Mouse (Mus musculus): ENCODE data around the gene Dbi.

The Dbi gene

DNA sequence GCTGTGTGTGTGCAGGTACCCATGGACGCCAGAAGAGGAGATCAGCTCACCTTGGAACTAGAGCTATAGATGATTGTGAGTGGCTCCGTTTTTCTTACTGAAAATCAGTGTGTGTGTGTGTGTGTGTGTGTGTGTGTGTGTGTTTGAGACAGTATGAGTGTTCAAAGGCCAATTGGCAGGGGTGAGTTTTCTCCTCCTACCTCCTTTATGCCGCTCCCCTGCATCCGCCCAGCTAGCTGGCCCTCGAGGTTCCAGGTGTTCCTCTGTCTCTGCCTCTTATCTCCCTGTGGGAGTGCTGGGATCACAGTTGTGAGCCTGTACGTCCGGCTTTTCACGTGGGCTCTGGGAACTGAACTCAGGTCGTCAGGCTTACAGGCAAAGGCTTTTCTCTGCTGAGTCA lies 5.4 kb upstream of the Dbi start:
- POLR2A ChIA-PET, result interaction anchor here in 2 of 4 experiments (0.7 to 1.2 kb wide), 2 partner anchors 15 to 257 kb away, joined by 3 to 6 read pairs; no protein-coding TSS in a partner anchor

GRCm38 (mm10) chr1:120125471-120125870 lies 4.6 kb upstream of the Dbi start:
- POLR2A ChIA-PET, result interaction anchor here in 1 of 4 experiments (1.1 to 1.7 kb wide), 2 partner anchors 21 to 47 kb away, joined by 3 to 5 read pairs; no protein-coding TSS in a partner anchor
- CTCF ChIA-PET, result interaction anchor here in 3 of 4 experiments (0.5 to 0.9 kb wide), 5 partner anchors 9 to 667 kb away, joined by 3 to 6 read pairs (median 3); no protein-coding TSS in a partner anchor

More for the DNA sequence above, 5.4 kb upstream of the Dbi start:
- CTCF ChIA-PET, result interaction anchor here in 2 of 4 experiments (0.6 kb wide), 3 partner anchors 18 to 668 kb away, joined by 4 to 6 read pairs (median 5); no protein-coding TSS in a partner anchor

DNA sequence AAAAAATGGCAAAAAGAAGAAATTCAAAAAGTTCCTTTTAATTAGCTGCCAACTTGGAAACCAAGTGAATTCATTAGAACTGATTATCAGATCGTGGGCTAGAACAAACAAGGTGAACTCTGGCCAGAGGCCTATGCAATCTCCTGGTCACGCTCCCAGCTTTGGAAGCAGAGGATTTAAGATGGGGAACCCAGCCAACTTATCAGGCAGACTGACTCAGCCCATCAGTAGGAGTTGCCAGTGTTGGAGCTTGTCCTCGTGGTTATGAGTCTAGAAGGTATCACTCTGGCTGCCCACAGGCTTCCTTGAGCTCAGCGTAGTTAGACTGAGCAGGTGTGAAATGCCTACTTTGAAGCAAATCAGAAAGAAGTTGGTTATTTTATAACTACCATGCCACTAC lies 4.0 kb upstream of the Dbi start:
- ChIA-PET POLR2A (interaction anchor here in 2 of 4 experiments (0.6 to 1.7 kb wide), 4 partner anchors 22 to 667 kb away, joined by 3 to 5 read pairs (median 4); partner anchors contain the start of gene Tmem185b (in 1 of the 2)), CTCF (interaction anchor here in 3 of 4 experiments (0.5 to 0.9 kb wide), 6 partner anchors 8 to 667 kb away, joined by 3 to 6 read pairs (median 3); no protein-coding TSS in a partner anchor)

- ChIA-PET POLR2A (interaction anchor here in 3 of 4 experiments (0.6 to 1.9 kb wide), 6 partner anchors 11 to 425 kb away, joined by 3 to 6 read pairs (median 4); no protein-coding TSS in a partner anchor), CTCF (interaction anchor here in 2 of 4 experiments (0.7 to 1.6 kb wide), 2 partner anchors 33 to 1145 kb away, joined by 3 to 6 read pairs; no protein-coding TSS in a partner anchor)
These were observed 1.9 kb upstream of the Dbi start for GRCm38 (mm10) chr1:120122634-120123383.

DNA sequence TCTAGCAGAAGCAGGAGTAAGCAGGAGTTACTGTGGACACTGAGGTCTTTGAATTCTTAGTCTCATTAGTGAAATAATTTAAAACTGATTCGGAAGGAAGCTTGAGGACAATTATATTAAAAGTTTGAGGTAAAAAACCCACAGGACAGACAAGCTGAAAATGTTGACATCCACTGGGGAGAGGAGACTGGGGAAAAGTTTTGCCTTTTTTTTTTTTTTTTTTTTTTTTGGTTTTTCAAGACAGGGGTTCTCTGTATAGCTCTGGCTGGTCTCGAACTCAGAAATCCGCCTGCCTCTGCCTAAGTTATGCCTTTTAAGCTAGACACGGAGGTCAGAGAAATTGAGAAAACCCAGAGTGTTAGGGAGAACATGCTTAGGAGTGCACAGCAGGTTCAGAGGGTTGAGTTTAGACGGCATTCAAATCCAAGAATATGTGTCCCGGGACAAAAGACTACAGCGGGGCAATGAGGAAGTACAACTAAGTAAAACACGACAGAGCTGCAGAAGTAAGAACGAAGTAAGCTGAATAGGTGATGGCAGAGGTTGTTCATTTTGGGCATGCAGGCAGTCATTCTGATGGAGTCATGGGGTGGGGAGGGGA lies 1.2 kb upstream of the Dbi start:
- ChIA-PET POLR2A (interaction anchor here in 3 of 4 experiments (0.6 to 1.9 kb wide), 8 partner anchors 10 to 426 kb away, joined by 3 to 6 read pairs (median 3); no protein-coding TSS in a partner anchor), CTCF (interaction anchor here (0.6 to 1.6 kb wide), 6 partner anchors 27 to 1385 kb away, joined by 3 to 18 read pairs (median 4); partner anchors contain the start of gene Tmem177 (in 1 of the 4))

DNA sequence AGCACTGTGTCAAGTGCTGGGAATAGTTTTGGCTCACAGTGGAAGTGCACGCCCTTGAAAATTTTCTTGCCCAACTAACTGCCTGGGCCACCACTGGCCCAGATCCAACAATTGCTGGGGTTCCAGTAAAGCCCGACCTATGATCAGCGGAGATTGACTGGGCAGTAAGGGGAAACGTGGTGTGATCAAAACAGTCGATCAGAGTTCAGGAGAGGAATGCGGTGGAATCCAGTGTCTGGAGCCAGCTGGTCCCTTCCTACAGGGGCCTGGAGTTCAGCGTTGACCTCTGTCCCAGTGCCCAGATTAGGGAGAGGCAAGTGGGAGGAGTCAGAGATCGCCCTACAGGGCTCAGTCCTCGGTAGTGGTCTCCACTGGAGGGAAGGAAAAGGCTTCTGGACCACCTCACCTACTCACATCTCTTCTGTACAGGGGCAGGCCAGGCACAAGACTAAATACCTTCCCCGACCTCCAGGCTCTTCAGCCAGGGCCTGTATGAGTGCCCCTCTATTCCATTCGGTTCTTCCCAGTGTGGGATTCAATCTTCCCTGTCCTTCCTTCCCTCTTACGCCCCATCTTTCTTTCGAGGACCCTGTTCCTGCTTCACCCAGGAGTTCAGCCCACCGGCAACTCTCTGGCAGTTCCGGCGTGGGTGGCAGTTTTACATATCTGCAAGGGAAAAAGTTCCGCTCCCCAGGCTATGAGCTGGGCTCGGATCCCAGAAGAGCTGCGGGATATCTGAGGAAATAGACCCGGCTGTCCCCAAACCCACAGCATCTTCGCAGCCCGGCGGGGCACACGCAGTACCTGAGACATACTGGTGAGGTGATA lies 523 bp downstream of the Dbi start:
- POLR2A ChIA-PET, result interaction anchor here (0.5 to 2.3 kb wide), 52 partner anchors 9 to 1661 kb away, joined by 3 to 13 read pairs (median 4); partner anchors contain the start of genes Tmem37 (in 2 of the 4), Epb41l5 (in 1 of the 4), Tmem177 (in 1 of the 4) and Tmem185b (in 1 of the 4)

GRCm38 (mm10) chr1:120119389-120119788 lies 1.5 kb downstream of the Dbi start:
- POLR2A ChIA-PET, result interaction anchor here in 3 of 4 experiments (0.6 to 2.3 kb wide), 5 partner anchors 8 to 45 kb away, joined by 3 to 13 read pairs (median 3); partner anchors contain the start of gene Tmem37 (in 1 of the 3)
- CTCF ChIA-PET, result no interaction called here

More for the DNA sequence above, 523 bp downstream of the Dbi start:
- CTCF ChIA-PET, result interaction anchor here in 3 of 4 experiments (0.6 to 1.6 kb wide), 15 partner anchors 15 to 265 kb away, joined by 3 to 8 read pairs (median 4); partner anchors contain the start of gene C1ql2 (in 1 of the 3)

DNA sequence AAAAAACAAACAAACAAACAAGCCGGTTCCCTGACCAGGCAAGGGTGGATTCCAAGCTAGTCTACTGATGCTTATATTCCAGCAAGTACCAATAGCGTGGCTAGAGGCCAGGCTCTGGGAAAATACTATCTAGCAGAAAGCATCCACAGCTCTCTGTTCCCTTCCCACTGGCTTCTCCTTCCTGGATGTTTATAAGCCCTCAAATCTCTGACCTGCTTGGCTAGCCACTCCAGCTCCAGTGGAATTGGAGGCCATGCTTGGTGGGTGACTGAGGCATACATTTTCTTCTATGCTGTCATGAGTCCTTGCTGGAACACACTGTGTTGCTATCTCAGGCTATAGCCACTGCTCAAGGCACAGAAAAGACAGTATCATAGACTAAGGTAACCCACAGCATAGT lies 2.0 kb downstream of the Dbi start:
- ChIA-PET POLR2A (interaction anchor here in 3 of 4 experiments (0.6 to 2.0 kb wide), 5 partner anchors 29 to 126 kb away, joined by 3 to 5 read pairs (median 3); partner anchors contain the start of gene Tmem37 (in 1 of the 3)), CTCF (interaction anchor here in 1 of 4 experiments (0.7 kb wide), 1 partner anchor 21 kb away, joined by 3 read pairs; no protein-coding TSS in a partner anchor)

GRCm38 (mm10) chr1:120116106-120116505 lies 4.8 kb downstream of the Dbi start:
- ChIA-PET POLR2A (interaction anchor here in 1 of 4 experiments (0.7 to 1.5 kb wide), 2 partner anchors 14 to 431 kb away, joined by 4 to 5 read pairs; no protein-coding TSS in a partner anchor), CTCF (interaction anchor here in 2 of 4 experiments (0.7 to 1.4 kb wide), 4 partner anchors 9 to 1097 kb away, joined by 3 to 5 read pairs (median 3); no protein-coding TSS in a partner anchor)

DNA sequence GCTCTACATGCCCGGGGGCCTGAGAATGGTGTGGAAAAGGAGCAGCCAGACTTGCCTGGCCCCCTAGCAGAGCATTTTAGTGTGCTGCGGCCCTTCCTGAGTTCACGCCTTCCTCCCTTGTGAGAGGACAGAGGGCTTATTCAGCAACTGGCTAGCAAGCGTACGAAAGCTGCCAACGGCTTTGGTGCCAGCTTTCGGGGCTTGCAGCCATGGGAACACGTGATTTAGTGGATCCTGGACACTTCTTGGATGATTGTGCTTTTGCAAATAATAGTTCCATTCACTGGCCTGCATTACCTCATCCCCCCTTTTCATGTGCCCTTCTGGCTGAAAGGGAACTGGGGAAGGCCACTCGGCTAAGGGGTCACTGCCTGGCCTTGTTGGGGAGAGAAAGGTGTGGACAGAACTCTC lies 5.2 kb downstream of the Dbi start:
- ChIA-PET CTCF (interaction anchor here in 2 of 4 experiments (0.8 to 1.4 kb wide), 2 partner anchors 18 to 22 kb away, joined by 3 to 5 read pairs; no protein-coding TSS in a partner anchor), POLR2A (interaction anchor here in 1 of 4 experiments (0.7 to 1.5 kb wide), 3 partner anchors 10 to 431 kb away, joined by 4 to 5 read pairs (median 4); no protein-coding TSS in a partner anchor)

DNA sequence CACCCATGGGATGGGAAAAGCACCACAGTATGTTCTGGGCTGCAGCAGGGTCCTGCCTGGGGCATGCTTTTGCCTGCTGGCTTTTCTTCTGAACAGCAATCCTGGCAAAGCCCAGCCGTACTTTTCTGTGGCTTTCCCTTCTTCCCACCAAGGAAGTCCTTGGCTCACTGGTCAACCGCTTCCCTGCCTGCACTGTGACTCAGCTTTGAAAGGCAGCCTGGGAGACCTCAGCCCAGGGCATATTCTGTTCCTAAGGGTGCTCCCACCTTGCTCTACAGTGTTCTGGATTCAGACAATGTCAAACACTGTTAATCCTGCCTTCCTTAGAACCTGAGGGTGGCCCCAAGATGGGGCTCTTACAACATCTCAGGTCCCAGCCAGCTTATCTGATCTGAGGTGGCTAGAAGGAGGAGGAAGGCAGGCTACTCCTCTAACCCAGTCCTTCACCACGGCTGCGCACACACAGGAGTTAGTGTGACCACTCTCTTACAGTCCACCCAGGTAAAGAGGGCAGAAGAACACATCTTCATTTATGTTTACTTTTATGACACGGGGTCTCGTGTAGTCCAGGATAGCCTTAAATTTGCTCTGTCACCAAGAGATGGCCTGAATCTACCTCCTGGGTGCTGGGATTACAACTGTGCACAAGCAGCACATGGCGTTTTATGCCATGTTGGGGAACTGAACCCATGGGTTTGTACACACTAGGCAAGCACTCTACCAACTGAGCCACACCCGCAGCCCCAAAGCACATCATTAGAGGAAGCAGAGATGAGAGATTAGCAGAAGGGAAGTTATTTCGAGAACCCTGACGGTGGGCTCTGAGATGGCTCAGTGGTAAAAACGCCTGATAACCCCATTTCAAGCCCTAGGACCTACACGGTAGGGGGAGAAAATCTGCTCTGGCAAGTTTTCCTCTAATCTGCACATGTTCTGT lies 8.4 kb downstream of the Dbi start:
- POLR2A ChIA-PET, result interaction anchor here in 3 of 4 experiments (0.5 to 2.1 kb wide), 7 partner anchors 8 to 1004 kb away, joined by 3 to 13 read pairs (median 3); partner anchors contain the start of genes 3110009E18Rik (in 2 of the 3) and Dbi (in 2 of the 3)

GRCm38 (mm10) chr1:120111766-120112165 lies 9.1 kb downstream of the Dbi start:
- ChIA-PET CTCF (interaction anchor here (0.6 to 2.0 kb wide), 7 partner anchors 18 to 376 kb away, joined by 3 to 5 read pairs (median 4); no protein-coding TSS in a partner anchor), POLR2A (interaction anchor here in 3 of 4 experiments (0.5 to 2.1 kb wide), 8 partner anchors 8 to 1003 kb away, joined by 3 to 13 read pairs (median 3); partner anchors contain the start of genes 3110009E18Rik (in 2 of the 3) and Dbi (in 2 of the 3))

More for the DNA sequence above, 8.4 kb downstream of the Dbi start:
- CTCF ChIA-PET, result interaction anchor here in 3 of 4 experiments (0.6 to 2.0 kb wide), 5 partner anchors 19 to 84 kb away, joined by 3 to 5 read pairs (median 4); no protein-coding TSS in a partner anchor

GRCm38 (mm10) chr1:120109741-120110432 lies 11.0 kb downstream of the Dbi start:
- POLR2A ChIA-PET, result interaction anchor here in 3 of 4 experiments (0.9 to 2.0 kb wide), 5 partner anchors 9 to 23 kb away, joined by 4 to 9 read pairs (median 4); partner anchors contain the start of genes 3110009E18Rik (in 3 of the 3) and Dbi (in 3 of the 3)

DNA sequence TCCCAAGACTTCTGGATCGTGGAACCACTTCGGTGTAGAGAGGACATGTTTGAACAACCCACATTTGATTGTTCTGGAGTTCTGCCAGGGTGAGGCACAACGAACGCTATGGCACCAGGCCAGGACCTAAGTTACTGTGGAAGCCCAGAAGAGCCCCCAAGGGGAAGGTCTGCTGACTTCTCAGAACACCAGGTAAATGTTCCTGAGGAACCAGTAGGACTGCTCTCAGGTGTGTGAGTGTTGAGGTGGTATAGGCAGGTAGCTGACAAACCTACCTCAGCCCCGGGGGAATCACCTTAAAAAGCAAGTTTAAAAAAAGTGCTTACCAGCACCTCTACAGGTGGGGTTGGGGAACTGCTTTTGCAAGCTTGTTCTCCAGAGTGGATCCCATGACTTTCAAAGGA lies 15.3 kb downstream of the Dbi start:
- POLR2A ChIA-PET, result interaction anchor here in 3 of 4 experiments (0.6 to 1.3 kb wide), 4 partner anchors 9 to 32 kb away, joined by 3 to 4 read pairs (median 4); partner anchors contain the start of gene Tmem37 (in 1 of the 3)
- CTCF ChIA-PET, result interaction anchor here in 2 of 4 experiments (0.6 to 1.4 kb wide), 10 partner anchors 11 to 321 kb away, joined by 3 to 5 read pairs (median 4); partner anchors contain the start of genes 3110009E18Rik (in 2 of the 2) and Dbi (in 2 of the 2)

More at GRCm38 (mm10) chr1:120109741-120110432, 11.0 kb downstream of the Dbi start:
- CTCF ChIA-PET, result interaction anchor here in 1 of 4 experiments (2.0 kb wide), 1 partner anchor 77 kb away, joined by 4 read pairs; no protein-coding TSS in a partner anchor
